Mouse (Mus musculus): ENCODE results near the gene Tchp. TPM values are rescaled to one million over a fixed set of nuclear protein-coding genes. Genes with fewer than 3 reads are reported as not detected.

Tchp gene
- polyA plus RNA-seq, 1 experiment from 2014 or later, result 14.5 TPM

DNA sequence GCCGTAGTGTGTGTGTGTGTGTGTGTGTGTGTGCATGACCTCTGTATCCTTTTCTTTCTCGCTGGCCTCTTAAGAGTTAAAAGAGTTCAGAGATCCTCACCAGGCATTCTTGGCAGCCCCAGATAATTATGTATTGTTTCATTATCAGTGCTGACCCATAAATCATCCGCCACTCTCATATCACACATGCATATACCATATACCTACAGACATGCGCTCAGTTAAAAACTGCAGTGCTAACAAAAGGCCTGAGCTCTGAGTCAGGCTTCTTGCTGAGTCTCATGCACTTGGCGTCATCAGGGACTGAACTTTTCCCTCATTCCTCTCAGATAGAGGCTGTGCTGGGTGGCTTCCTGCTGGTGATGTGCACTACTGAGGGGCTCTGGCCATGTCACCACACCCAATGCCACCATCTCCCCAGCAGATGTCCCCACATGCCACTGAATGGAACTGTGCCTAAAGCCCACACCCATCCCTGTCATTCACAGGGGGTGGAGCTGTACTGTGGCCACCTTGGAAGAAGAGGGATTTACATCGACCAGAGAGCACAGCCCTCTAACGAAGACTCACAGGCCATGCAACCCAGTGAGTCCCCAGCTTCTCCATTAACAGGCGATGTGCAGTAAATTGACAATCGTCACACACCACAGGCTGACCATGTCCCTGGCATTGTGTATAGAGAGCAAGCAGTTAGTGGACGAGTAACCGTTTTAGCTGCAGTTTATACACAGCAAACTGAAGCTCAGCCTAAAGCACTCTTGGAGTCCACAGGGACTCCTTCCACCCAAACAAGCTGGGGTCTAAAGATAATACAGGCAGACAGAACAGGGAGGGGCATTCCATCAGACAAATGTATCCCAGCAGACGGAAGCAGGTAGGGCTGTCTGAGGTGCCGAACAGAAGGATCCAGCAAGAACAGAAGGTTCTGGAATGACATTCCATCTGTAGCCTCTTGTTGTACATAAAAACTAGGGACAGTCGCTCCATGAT is 4.9 kb upstream of the Tchp start:
- DNase-seq (ENCODE audit: low spot score), result peak; percentile 35
- Histone ChIP-seq H3K4me1 (ENCODE audit: control insufficient read depth, insufficient read depth, low read length) (no peaks in the 10 kb centered on the region), H3K9me3 (ENCODE audit: control insufficient read depth, low read length) (no peaks in the 10 kb centered on the region), H3K4me3 (ENCODE audit: low read depth, low read length) (no peak overlapping the region), H3K27ac (replicated peaks; ENCODE audit: low read depth, low read length) (no peak overlapping the region), H3K9ac (ENCODE audit: low read length) (no peak overlapping the region), H3K27me3 (ENCODE audit: control insufficient read depth, insufficient read depth, low read length) (no peaks in the 10 kb centered on the region), H3K4me2 (ENCODE audit: low read depth, severe bottlenecking) (no peak overlapping the region), H3K36me3 (ENCODE audit: control insufficient read depth, insufficient read depth, low read length) (no peaks in the 10 kb centered on the region)
- 64% methylated on average over 14 of the region's 14 CpGs for WGBS
- no peak for ATAC-seq (ENCODE audit: insufficient number of reproducible peaks, low FRiP score, low TSS enrichment, low read depth)

DNA sequence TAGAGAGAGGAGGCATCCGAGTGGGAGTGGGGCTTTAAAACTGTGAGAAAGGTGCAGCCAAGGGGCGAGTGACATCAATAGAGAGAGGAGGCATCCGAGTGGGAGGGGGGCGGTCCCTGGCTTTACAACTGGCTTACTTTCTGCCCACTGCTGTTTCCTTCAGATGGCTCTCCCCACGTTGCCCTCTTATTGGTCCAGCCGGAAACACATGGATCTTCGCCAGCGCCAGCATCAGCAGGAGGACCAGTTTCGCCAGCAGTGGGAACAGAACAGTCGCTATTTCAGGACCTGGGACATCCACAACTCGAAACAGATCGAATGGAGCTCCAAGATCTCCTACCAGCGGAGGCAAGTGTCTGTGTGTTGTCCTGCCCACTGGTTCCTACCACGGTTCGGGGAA is 931 bp downstream of the Tchp start:
- Histone ChIP-seq H3K4me3 (ENCODE audit: low read depth, low read length) (peak overlapping the region; percentile 88), H3K4me1 (ENCODE audit: control insufficient read depth, insufficient read depth, low read length) (0 out of 2 replicates have a peak, but pooled peaks cover 3% of the 10 kb centered on the region), H3K36me3 (ENCODE audit: control insufficient read depth, insufficient read depth, low read length) (peaks cover 11% of the 10 kb centered on the region), H3K27me3 (ENCODE audit: control insufficient read depth, insufficient read depth, low read length) (no peaks in the 10 kb centered on the region), H3K4me2 (ENCODE audit: low read depth, severe bottlenecking) (peak overlapping the region; percentile 61), H3K9me3 (ENCODE audit: control insufficient read depth, low read length) (no peaks in the 10 kb centered on the region), H3K9ac (ENCODE audit: low read length) (no peak overlapping the region), H3K27ac (replicated peaks; ENCODE audit: low read depth, low read length) (no peak overlapping the region)
- WGBS, result 57% methylated on average over 15 of the region's 15 CpGs
- ATAC-seq (ENCODE audit: insufficient number of reproducible peaks, low FRiP score, low TSS enrichment, low read depth) (no peak), DNase-seq (ENCODE audit: low spot score) (no peak)

DNA sequence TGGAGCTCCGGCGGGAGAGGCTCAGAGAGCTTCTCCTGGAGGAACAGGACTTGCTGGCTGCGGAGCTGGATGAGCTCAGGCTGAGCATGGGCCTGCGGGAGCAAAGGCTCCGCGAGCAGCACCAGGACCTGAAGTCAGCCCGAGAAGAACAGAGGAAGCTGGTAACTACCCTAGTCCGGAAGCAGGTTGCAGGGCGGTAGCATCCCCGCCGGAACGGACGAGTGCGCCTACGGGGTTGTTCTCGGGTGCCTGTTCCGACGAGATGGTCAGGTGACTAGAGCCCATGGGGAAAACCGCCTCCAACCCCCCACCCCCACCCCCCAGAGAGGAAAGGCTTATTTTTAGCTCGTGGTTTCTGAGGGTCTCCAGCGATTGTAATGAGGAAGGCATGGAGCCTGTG is 1.8 kb downstream of the Tchp start:
- Histone ChIP-seq H3K27me3 (ENCODE audit: control insufficient read depth, insufficient read depth, low read length) (no peaks in the 10 kb centered on the region), H3K4me3 (ENCODE audit: low read depth, low read length) (no peak overlapping the region), H3K9ac (ENCODE audit: low read length) (no peak overlapping the region), H3K27ac (replicated peaks; ENCODE audit: low read depth, low read length) (no peak overlapping the region), H3K36me3 (ENCODE audit: control insufficient read depth, insufficient read depth, low read length) (peaks cover 11% of the 10 kb centered on the region), H3K4me2 (ENCODE audit: low read depth, severe bottlenecking) (no peak overlapping the region), H3K4me1 (ENCODE audit: control insufficient read depth, insufficient read depth, low read length) (0 out of 2 replicates have a peak, but pooled peaks cover 3% of the 10 kb centered on the region), H3K9me3 (ENCODE audit: control insufficient read depth, low read length) (no peaks in the 10 kb centered on the region)
- whole genome bisulfite sequencing, result 94% methylated on average over 21 of the region's 21 CpGs
- ATAC-seq (ENCODE audit: insufficient number of reproducible peaks, low FRiP score, low TSS enrichment, low read depth), result no peak
- no peak for DNase-seq (ENCODE audit: low spot score)

DNA sequence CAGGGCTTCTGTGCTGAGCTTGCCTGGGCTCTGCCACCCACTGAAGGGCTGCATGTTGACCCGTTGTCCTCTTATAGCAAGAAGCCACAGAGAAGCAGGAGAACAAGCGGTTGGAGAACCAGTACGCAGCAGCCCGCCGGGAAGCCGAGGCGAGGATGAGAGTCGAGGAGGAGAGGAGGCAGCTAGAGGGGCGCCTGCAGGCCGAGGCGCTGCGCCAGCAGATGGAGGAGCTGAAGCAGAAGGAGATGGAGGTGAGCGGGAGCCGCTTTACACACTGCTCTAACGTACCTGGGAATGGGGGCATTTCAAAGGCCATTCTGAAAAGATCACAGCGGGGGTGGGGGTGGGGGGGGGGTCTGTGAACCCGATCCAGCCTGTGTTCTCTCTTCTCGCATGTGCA is 7.0 kb downstream of the Tchp start:
- peaks cover 37% of the 10 kb centered on the region for H3K36me3 ChIP-seq (ENCODE audit: control insufficient read depth, insufficient read depth, low read length)
- H3K9ac ChIP-seq (ENCODE audit: low read length), result no peak overlapping the region
- no peaks in the 10 kb centered on the region for H3K9me3 ChIP-seq (ENCODE audit: control insufficient read depth, low read length)
- no peak for ATAC-seq (ENCODE audit: insufficient number of reproducible peaks, low FRiP score, low TSS enrichment, low read depth)
- WGBS, result 91% methylated on average over 18 of the region's 18 CpGs
- H3K4me3 ChIP-seq (ENCODE audit: low read depth, low read length), result no peak overlapping the region
- H3K27ac ChIP-seq (replicated peaks; ENCODE audit: low read depth, low read length), result no peak overlapping the region
- DNase-seq (ENCODE audit: low spot score), result no peak
- no peaks in the 10 kb centered on the region for H3K4me1 ChIP-seq (ENCODE audit: control insufficient read depth, insufficient read depth, low read length)
- no peak overlapping the region for H3K4me2 ChIP-seq (ENCODE audit: low read depth, severe bottlenecking)
- no peaks in the 10 kb centered on the region for H3K27me3 ChIP-seq (ENCODE audit: control insufficient read depth, insufficient read depth, low read length)

DNA sequence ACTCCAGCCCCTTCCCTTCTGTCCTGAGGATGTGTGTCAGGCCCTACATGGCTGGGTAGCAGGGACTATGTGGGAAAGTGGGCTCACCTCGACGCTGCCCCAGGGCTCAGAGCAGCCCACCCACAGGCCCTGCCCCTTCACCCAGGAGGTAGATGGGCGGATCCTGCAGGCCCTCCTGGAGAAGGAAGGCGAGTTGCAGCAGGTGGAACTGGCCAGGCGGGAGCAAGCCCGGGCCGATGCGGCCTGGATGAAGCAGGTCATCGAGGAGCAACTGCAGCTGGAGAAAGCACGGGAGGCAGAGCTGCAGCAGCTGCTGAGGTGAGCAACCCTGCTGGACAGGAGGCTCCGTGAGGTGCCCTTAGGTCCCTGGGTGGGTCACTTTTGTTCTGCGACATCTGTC is 9.7 kb downstream of the Tchp start:
- Histone ChIP-seq H3K9me3 (ENCODE audit: control insufficient read depth, low read length) (no peaks in the 10 kb centered on the region), H3K4me2 (ENCODE audit: low read depth, severe bottlenecking) (no peak overlapping the region), H3K9ac (ENCODE audit: low read length) (no peak overlapping the region), H3K4me3 (ENCODE audit: low read depth, low read length) (no peak overlapping the region), H3K27me3 (ENCODE audit: control insufficient read depth, insufficient read depth, low read length) (no peaks in the 10 kb centered on the region), H3K36me3 (ENCODE audit: control insufficient read depth, insufficient read depth, low read length) (peaks cover 39% of the 10 kb centered on the region), H3K4me1 (ENCODE audit: control insufficient read depth, insufficient read depth, low read length) (no peaks in the 10 kb centered on the region), H3K27ac (replicated peaks; ENCODE audit: low read depth, low read length) (no peak overlapping the region)
- WGBS, result 82% methylated on average over 12 of the region's 12 CpGs
- no peak for ATAC-seq (ENCODE audit: insufficient number of reproducible peaks, low FRiP score, low TSS enrichment, low read depth)
- DNase-seq (ENCODE audit: low spot score), result no peak

DNA sequence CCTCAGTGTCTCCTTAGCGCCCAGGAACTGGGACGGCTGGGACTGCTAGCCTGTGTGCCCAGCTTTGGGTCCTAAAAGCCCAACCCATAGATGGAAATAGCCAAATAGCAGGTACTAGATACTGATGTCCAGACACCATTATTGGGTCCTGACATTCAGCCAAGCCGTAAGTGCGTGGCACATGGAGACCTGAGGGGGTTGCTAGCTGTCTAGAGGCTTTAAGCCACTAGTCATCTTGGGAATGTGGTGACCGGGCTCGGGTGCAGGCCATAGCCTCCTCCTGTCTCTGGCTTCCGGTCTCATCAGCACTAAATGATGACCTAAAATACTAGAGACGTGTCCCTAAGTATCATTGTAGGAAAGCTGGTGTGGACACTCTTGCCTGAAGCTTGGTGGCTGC is 10.4 kb downstream of the Tchp start:
- no peaks in the 10 kb centered on the region for H3K27me3 ChIP-seq (ENCODE audit: control insufficient read depth, insufficient read depth, low read length)

DNA sequence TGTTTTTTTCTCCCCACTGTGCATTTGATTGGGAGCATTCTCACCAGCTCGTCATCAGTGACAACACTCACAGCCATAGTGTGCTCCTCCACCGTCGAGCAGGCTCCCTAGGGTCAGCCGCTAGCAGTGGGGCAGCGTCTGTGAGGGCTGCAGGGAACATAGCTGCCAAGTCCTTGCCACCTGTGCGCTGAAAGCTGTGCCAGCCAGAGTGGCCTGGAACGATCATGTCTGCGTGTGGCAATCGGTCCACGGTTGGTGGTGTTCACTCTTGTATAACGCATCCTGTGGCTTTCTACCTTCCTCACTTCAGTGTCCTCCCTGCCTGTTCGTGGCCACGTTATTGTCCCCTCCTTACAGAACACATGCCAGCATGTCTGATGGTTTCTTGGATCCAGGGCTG is 10.9 kb downstream of the Tchp start:
- Histone ChIP-seq H3K4me3 (ENCODE audit: low read depth, low read length) (no peak overlapping the region), H3K27ac (replicated peaks; ENCODE audit: low read depth, low read length) (no peak overlapping the region), H3K4me2 (ENCODE audit: low read depth, severe bottlenecking) (no peak overlapping the region), H3K9me3 (ENCODE audit: control insufficient read depth, low read length) (no peaks in the 10 kb centered on the region), H3K4me1 (ENCODE audit: control insufficient read depth, insufficient read depth, low read length) (no peaks in the 10 kb centered on the region), H3K36me3 (ENCODE audit: control insufficient read depth, insufficient read depth, low read length) (peaks cover 39% of the 10 kb centered on the region), H3K27me3 (ENCODE audit: control insufficient read depth, insufficient read depth, low read length) (no peaks in the 10 kb centered on the region), H3K9ac (ENCODE audit: low read length) (no peak overlapping the region)
- DNase-seq (ENCODE audit: low spot score) (no peak), ATAC-seq (ENCODE audit: insufficient number of reproducible peaks, low FRiP score, low TSS enrichment, low read depth) (no peak)
- WGBS, result 90% methylated on average over 13 of the region's 13 CpGs

More for the DNA sequence above, 10.4 kb downstream of the Tchp start:
- Histone ChIP-seq H3K9ac (ENCODE audit: low read length) (no peak overlapping the region), H3K4me1 (ENCODE audit: control insufficient read depth, insufficient read depth, low read length) (no peaks in the 10 kb centered on the region), H3K4me3 (ENCODE audit: low read depth, low read length) (no peak overlapping the region), H3K36me3 (ENCODE audit: control insufficient read depth, insufficient read depth, low read length) (peaks cover 39% of the 10 kb centered on the region), H3K27ac (replicated peaks; ENCODE audit: low read depth, low read length) (no peak overlapping the region), H3K9me3 (ENCODE audit: control insufficient read depth, low read length) (no peaks in the 10 kb centered on the region), H3K4me2 (ENCODE audit: low read depth, severe bottlenecking) (no peak overlapping the region)
- ATAC-seq (ENCODE audit: insufficient number of reproducible peaks, low FRiP score, low TSS enrichment, low read depth) (no peak), DNase-seq (ENCODE audit: low spot score) (no peak)
- 88% methylated on average over 8 of the region's 8 CpGs for WGBS

DNA sequence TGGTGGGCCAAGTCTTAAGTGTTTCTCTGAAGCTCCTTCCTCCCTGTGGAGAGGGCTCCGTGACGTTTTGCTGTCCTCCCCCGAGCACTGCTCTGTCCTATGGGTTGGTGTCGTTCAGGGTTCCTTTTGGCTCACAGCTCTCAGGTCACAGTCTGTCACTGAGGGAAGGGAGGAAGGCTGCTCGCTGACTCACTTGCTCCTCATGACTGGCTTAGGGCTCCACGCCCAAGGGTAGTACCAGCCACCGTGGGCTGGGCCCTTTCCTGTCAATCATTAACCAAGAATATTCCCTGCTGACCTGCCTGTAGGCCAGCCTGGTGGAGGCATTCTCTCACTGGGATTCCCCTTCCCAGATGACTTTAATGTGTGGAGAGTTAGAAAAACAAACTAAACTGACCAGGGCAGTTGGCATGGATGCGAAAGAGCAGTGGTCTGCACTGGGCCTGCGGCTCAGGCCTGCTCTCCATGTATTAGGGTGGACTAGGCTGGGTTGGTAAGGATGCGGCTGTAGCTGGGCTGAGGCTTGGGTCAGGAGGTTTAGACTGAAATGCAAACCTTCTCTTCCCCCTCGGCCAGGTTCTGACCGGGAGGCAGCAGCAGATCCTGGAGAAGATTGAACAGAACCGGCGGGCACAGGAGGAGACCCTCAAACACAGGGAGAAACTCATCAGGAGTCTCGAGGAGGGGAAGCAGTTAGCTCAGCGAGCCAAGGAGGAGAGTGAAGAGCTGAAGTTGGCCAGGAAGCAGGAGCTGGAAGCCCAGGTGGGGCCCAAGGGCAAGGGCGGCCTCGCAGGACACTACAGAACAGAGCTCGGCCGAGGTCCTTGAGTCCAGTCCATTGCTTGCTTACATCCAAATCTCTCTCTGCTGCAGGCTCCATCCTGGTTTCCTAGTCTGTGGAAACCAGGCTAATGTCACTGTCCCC is 11.7 kb downstream of the Tchp start:
- no peak overlapping the region for H3K4me3 ChIP-seq (ENCODE audit: low read depth, low read length)
- peaks cover 39% of the 10 kb centered on the region for H3K36me3 ChIP-seq (ENCODE audit: control insufficient read depth, insufficient read depth, low read length)
- H3K27me3 ChIP-seq (ENCODE audit: control insufficient read depth, insufficient read depth, low read length), result no peaks in the 10 kb centered on the region
- 92% methylated on average over 20 of the region's 20 CpGs for WGBS
- ATAC-seq (ENCODE audit: insufficient number of reproducible peaks, low FRiP score, low TSS enrichment, low read depth) (no peak), DNase-seq (ENCODE audit: low spot score) (no peak)
- H3K9me3 ChIP-seq (ENCODE audit: control insufficient read depth, low read length), result no peaks in the 10 kb centered on the region
- no peak overlapping the region for H3K27ac ChIP-seq (replicated peaks; ENCODE audit: low read depth, low read length)
- H3K4me1 ChIP-seq (ENCODE audit: control insufficient read depth, insufficient read depth, low read length), result no peaks in the 10 kb centered on the region
- no peak overlapping the region for H3K9ac ChIP-seq (ENCODE audit: low read length)
- no peak overlapping the region for H3K4me2 ChIP-seq (ENCODE audit: low read depth, severe bottlenecking)
